Mouse (Mus musculus): ENCODE measurements around the gene Mindy1.

DNA sequence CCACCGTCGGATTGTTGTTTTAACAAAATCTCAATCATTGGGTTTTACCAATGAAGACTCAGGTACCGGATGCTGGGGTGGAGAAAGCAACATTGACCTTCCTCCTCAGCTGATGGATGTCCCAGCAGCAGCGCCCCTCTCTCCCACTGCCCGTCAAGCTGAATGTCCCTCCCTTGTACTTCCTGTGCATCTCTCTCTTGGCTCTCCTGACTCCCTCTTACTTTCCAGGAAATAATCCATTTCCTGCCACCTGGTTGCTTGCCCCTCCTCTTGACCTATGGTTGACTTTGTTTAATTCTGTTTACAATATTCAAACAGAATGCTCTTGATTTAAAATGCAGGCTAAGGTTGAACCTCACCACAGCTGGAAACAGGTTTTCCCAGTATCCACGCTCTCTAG, 9.0 kb downstream of the Mindy1 start:
- TF ChIP-seq CTCF (IDR thresholded peaks at IDR 0.05; ENCODE audit: borderline replicate concordance, insufficient read depth, low read depth, low read length) (no peak), POLR2A (IDR thresholded peaks at IDR 0.05; ENCODE audit: borderline replicate concordance, insufficient read depth, low read length) (no peak)

Data from cerebellum, adult 2 months (tissue).